Mouse (Mus musculus) forebrain, embryonic 11.5 days (tissue): Measurements from ENCODE around the gene Tmsb10. TPM values are rescaled to one million over a fixed set of nuclear protein-coding genes. Genes with fewer than 3 reads are reported as not detected.

ENCODE experiments used
- ATAC-seq: fragments of 200-750 bp; cut with Nextera tagmentation; replicated peaks from 2 replicates; pipeline ENCODE4 v1.8.0; 2017; ENCODE audit warnings: moderate TSS enrichment; ENCODE audit not compliant: low FRiP score
- DNase-seq: peaks from one replicate; pipeline ENCODE4 v3.0.0-alpha.2; 2017; ENCODE audit warnings: low spot score
- H3K27ac ChIP-seq: fragments of 300-500 bp; sonication (generic); 2 replicates; pipeline ENCODE4 v1.5.1; 2014; ENCODE audit warnings: low read depth, low read length
- H3K27me3 ChIP-seq: fragments of 300-500 bp; sonication (generic); 2 replicates; pipeline ENCODE4 v1.6.1; 2014; ENCODE audit warnings: mild to moderate bottlenecking, low read length, mixed read lengths; ENCODE audit not compliant: control insufficient read depth, insufficient read depth
- H3K36me3 ChIP-seq: fragments of 300-500 bp; sonication (generic); 2 replicates; pipeline ENCODE4 v1.6.1; 2014; ENCODE audit warnings: mild to moderate bottlenecking, low read length, moderate library complexity, mixed read lengths; ENCODE audit not compliant: control insufficient read depth, insufficient read depth
- H3K4me1 ChIP-seq: fragments of 300-500 bp; sonication (generic); replicated peaks from 2 replicates; pipeline ENCODE4 v1.6.1; 2014; ENCODE audit warnings: low read length, mixed read lengths; ENCODE audit not compliant: control insufficient read depth, insufficient read depth
- H3K4me2 ChIP-seq: fragments of 300-500 bp; sonication (generic); 2 replicates; pipeline ENCODE4 v1.6.1; 2014; ENCODE audit warnings: low read depth, mild to moderate bottlenecking, low read length, moderate library complexity, mixed read lengths; ENCODE audit not compliant: severe bottlenecking
- H3K4me3 ChIP-seq: fragments of 300-500 bp; sonication (generic); 2 replicates; pipeline ENCODE4 v1.5.1; 2014; ENCODE audit warnings: low read depth, low read length
- H3K9ac ChIP-seq: fragments of 300-500 bp; sonication (generic); 2 replicates; pipeline ENCODE4 v1.6.1; 2014; ENCODE audit warnings: low read length
- H3K9me3 ChIP-seq: fragments of 300-500 bp; sonication (generic); 2 replicates; pipeline ENCODE4 v1.6.1; 2016; ENCODE audit warnings: low read length, mixed read lengths; ENCODE audit not compliant: control insufficient read depth
- WGBS: fragments of 180-500 bp; shearing (Covaris S2); extraction: QIAGEN DNeasy Blood & Tissue Kit; methylation state at CpG from one replicate; pipeline ENCODE4 v1.1.7; 2014; 5-methylcytosine and 5-hydroxymethylcytosine counted together
- polyA plus RNA-seq: library from polyadenylated mRNA; unstranded; fragments of >200 nt; fragmentation: Nextera tagmentation; extraction: Ambion mirVana; gene quantifications from 2 replicates; pipeline ENCODE4 v1.2.1, GENCODE M21; 2014

Tmsb10 gene
- polyA plus RNA-seq, 1 experiment from 2014 or later: 2,769 TPM

- Histone ChIP-seq H3K9me3 (no peaks in the 10 kb centered on the region), H3K27me3 (no peaks in the 10 kb centered on the region), H3K27ac (no peak overlapping the region), H3K36me3 (no peaks in the 10 kb centered on the region), H3K4me1 (no peaks in the 10 kb centered on the region), H3K4me2 (no peak overlapping the region), H3K4me3 (no peak overlapping the region), H3K9ac (no peak overlapping the region)
- WGBS: 21% methylated on average over 9 of the region's 9 CpGs
- ATAC-seq: peak; percentile 27; the same call in 1 of the 2 replicates
- no peak for DNase-seq
Observed at GRCm38 (mm10) chr6:72926755-72927482, 31.6 kb downstream of the Tmsb10 start.

GRCm38 (mm10) chr6:72926031-72926430, 32.5 kb downstream of the Tmsb10 start:
- DNase-seq: no peak
- 82% methylated on average over 4 of the region's 4 CpGs for WGBS
- no peak overlapping the region for H3K4me2 ChIP-seq
- H3K27me3 ChIP-seq: no peaks in the 10 kb centered on the region
- H3K9me3 ChIP-seq: no peaks in the 10 kb centered on the region
- H3K4me3 ChIP-seq: no peak overlapping the region
- H3K4me1 ChIP-seq: no peaks in the 10 kb centered on the region
- no peak for ATAC-seq
- no peak overlapping the region for H3K27ac ChIP-seq
- no peaks in the 10 kb centered on the region for H3K36me3 ChIP-seq
- H3K9ac ChIP-seq: no peak overlapping the region

GRCm38 (mm10) chr6:72923381-72923780, 35.2 kb downstream of the Tmsb10 start:
- Histone ChIP-seq H3K4me3 (no peak overlapping the region), H3K27ac (no peak overlapping the region), H3K4me1 (no peaks in the 10 kb centered on the region), H3K9ac (no peak overlapping the region), H3K4me2 (no peak overlapping the region), H3K27me3 (no peaks in the 10 kb centered on the region), H3K9me3 (no peaks in the 10 kb centered on the region), H3K36me3 (no peaks in the 10 kb centered on the region)
- no peak for DNase-seq
- no peak for ATAC-seq
- WGBS: 87% methylated on average over 8 of the region's 8 CpGs

GRCm38 (mm10) chr6:72921081-72921480, 37.5 kb downstream of the Tmsb10 start:
- Histone ChIP-seq H3K36me3 (no peaks in the 10 kb centered on the region), H3K27ac (no peak overlapping the region), H3K4me3 (no peak overlapping the region), H3K27me3 (no peaks in the 10 kb centered on the region), H3K4me1 (no peaks in the 10 kb centered on the region), H3K9ac (no peak overlapping the region), H3K9me3 (no peaks in the 10 kb centered on the region), H3K4me2 (no peak overlapping the region)
- WGBS: 88% methylated on average over 3 of the region's 3 CpGs
- ATAC-seq (no peak), DNase-seq (no peak)

- WGBS: 67% methylated on average over 9 of the region's 9 CpGs
- H3K4me3 ChIP-seq: no peak overlapping the region
- no peak overlapping the region for H3K27ac ChIP-seq
- DNase-seq: no peak
- H3K9me3 ChIP-seq: no peaks in the 10 kb centered on the region
- no peaks in the 10 kb centered on the region for H3K4me1 ChIP-seq
- no peak for ATAC-seq
- no peaks in the 10 kb centered on the region for H3K27me3 ChIP-seq
- no peak overlapping the region for H3K4me2 ChIP-seq
- no peak overlapping the region for H3K9ac ChIP-seq
- H3K36me3 ChIP-seq: no peaks in the 10 kb centered on the region
Observed at GRCm38 (mm10) chr6:72918510-72919033, 40.0 kb downstream of the Tmsb10 start.

GRCm38 (mm10) chr6:72916330-72916729, 42.2 kb downstream of the Tmsb10 start:
- Histone ChIP-seq H3K36me3 (no peaks in the 10 kb centered on the region), H3K4me1 (no peaks in the 10 kb centered on the region), H3K9ac (no peak overlapping the region), H3K27me3 (no peaks in the 10 kb centered on the region), H3K4me2 (no peak overlapping the region), H3K4me3 (no peak overlapping the region), H3K27ac (no peak overlapping the region), H3K9me3 (no peaks in the 10 kb centered on the region)
- ATAC-seq (no peak), DNase-seq (no peak)
- 84% methylated on average over 7 of the region's 7 CpGs for WGBS

GRCm38 (mm10) chr6:72914087-72914749, 44.3 kb downstream of the Tmsb10 start:
- H3K9ac ChIP-seq: no peak overlapping the region

GRCm38 (mm10) chr6:72911261-72911660, 47.3 kb downstream of the Tmsb10 start:
- Histone ChIP-seq H3K9me3 (no peaks in the 10 kb centered on the region), H3K4me2 (no peak overlapping the region), H3K4me3 (no peak overlapping the region), H3K36me3 (no peaks in the 10 kb centered on the region), H3K9ac (no peak overlapping the region), H3K27me3 (no peaks in the 10 kb centered on the region), H3K27ac (no peak overlapping the region), H3K4me1 (no peaks in the 10 kb centered on the region)
- DNase-seq (no peak), ATAC-seq (no peak)
- 66% methylated on average over 4 of the region's 4 CpGs for WGBS

More at GRCm38 (mm10) chr6:72914087-72914749, 44.3 kb downstream of the Tmsb10 start:
- H3K36me3 ChIP-seq: no peaks in the 10 kb centered on the region
- H3K4me1 ChIP-seq: no peaks in the 10 kb centered on the region
- no peak overlapping the region for H3K4me2 ChIP-seq
- DNase-seq: no peak
- no peak overlapping the region for H3K27ac ChIP-seq
- no peak for ATAC-seq
- no peaks in the 10 kb centered on the region for H3K27me3 ChIP-seq
- WGBS: 87% methylated on average over 6 of the region's 6 CpGs
- no peaks in the 10 kb centered on the region for H3K9me3 ChIP-seq
- H3K4me3 ChIP-seq: no peak overlapping the region
